Mouse (Mus musculus): ENCODE measurements around the gene Bean1.

- TF ChIP-seq CTCF (IDR thresholded peaks at IDR 0.05; ENCODE audit: insufficient read depth, low read length) (no peak), POLR2A (IDR thresholded peaks at IDR 0.05; ENCODE audit: borderline replicate concordance, extremely low read depth, low read depth, low read length) (no peak)
Observed at GRCm38 (mm10) chr8:104121640-104122416, 48.4 kb upstream of the Bean1 start.
